Mouse (Mus musculus): ENCODE results near the gene Tmem246. TPM values are rescaled to one million over a fixed set of nuclear protein-coding genes. Genes with fewer than 3 reads are reported as not detected.

Tmem246 gene
- polyA plus RNA-seq, 1 experiment from 2014 or later: 27.0 TPM

DNA sequence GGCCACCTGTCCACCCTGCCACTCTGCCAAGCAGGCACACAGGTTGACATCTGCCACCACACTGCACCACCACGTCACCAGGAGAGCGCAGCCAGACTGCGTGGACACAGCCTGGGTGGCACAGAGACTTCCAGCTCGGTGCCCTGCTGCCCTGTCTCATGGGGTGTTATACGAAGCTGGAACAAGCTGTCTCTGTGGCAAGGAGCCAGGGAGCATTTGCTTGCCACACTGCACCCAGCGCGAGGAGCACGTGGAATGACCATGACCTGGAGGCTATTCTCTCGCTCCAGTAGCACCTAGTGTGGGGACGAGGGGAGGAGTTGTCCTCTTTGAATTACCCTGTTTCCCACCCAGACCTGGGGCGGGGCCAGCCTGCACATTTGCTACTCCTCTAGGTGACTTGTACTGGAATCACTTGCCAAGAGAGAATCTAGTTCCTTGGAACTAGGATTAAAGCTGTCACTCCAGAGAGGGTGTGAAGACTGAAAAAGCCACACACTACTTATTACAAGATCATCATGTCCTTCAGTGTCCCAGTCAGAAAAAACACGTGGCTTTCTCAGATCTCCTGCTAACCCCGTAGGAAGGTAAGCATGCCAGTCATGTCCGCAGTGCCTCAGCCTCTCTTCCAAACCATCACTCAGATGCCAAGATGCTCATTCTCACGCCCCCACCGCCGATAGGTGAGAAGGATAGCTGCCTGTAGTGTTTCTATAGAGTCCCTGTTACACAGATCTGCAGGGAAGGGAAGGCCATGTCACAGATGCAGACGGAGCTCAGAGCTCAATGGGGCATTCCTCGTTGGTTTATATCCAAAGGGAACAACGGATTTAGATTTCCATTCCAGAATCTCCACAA, 37.5 kb downstream of the Tmem246 start:
- Histone ChIP-seq H3K27me3 (no peaks in the 10 kb centered on the region), H3K4me2 (peak overlapping the region; percentile 7), H3K9ac (no peak overlapping the region), H3K27ac (no peak overlapping the region), H3K36me3 (ENCODE audit: poor library complexity, severe bottlenecking) (no peaks in the 10 kb centered on the region), H3K4me3 (no peak overlapping the region), H3K4me1 (peaks cover 4% of the 10 kb centered on the region; the same call in 1 of the 2 replicates), H3K9me3 (replicated peaks) (no peaks in the 10 kb centered on the region)
- 66% methylated on average over 20 of the region's 20 CpGs for WGBS
- ATAC-seq: peak; percentile 96

DNA sequence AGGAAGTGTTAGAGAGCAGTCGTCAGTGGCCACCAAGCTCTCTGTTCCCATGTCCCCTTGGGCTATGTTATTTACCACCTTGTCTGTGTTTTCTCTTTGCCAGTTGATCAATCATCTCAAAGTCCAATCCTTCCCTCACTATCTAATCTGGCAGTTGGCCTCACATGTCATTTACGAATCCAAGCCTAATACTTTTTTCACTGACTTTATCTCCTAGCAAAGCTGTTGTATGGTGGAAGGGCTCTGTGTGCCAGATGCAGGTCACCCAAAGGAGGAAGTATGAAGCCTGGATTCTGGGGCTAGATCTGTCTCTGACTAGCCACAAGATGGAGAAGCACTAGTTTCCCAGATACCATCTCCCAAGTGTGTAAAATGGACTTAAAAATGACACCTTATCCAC, 39.5 kb downstream of the Tmem246 start:
- Histone ChIP-seq H3K4me3 (no peak overlapping the region), H3K27ac (no peak overlapping the region), H3K27me3 (no peaks in the 10 kb centered on the region), H3K4me1 (peaks cover 4% of the 10 kb centered on the region; the same call in 1 of the 2 replicates), H3K9me3 (replicated peaks) (no peaks in the 10 kb centered on the region), H3K9ac (no peak overlapping the region), H3K36me3 (ENCODE audit: poor library complexity, severe bottlenecking) (no peaks in the 10 kb centered on the region), H3K4me2 (no peak overlapping the region)
- no peak for ATAC-seq
- WGBS: 88% methylated on average over 2 of the region's 2 CpGs

DNA sequence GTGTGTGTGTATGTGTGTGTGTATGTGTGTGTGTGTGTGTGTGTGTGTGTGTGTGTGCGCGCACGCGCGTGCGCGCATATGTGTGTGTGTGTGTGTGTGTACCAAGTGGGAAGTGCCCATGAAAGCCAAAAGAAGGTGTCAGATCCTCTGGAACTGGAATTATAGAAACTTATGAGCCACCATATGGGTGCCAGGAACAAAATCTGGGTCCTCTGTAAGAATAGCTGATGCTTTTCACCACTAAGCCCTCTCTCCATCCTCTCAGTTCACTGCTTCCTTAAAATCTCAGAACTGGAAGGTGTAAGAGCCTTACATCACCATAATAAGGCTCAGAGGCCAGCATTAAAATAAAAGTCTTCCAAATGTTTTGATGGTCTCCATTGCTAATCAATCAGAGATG, 40.3 kb downstream of the Tmem246 start:
- Histone ChIP-seq H3K36me3 (ENCODE audit: poor library complexity, severe bottlenecking) (no peaks in the 10 kb centered on the region), H3K9me3 (replicated peaks) (no peaks in the 10 kb centered on the region), H3K9ac (no peak overlapping the region), H3K4me1 (peaks cover 4% of the 10 kb centered on the region; the same call in 1 of the 2 replicates), H3K4me2 (no peak overlapping the region), H3K27ac (no peak overlapping the region), H3K4me3 (no peak overlapping the region), H3K27me3 (no peaks in the 10 kb centered on the region)
- WGBS: 85% methylated on average over 7 of the region's 7 CpGs
- no peak for ATAC-seq

DNA sequence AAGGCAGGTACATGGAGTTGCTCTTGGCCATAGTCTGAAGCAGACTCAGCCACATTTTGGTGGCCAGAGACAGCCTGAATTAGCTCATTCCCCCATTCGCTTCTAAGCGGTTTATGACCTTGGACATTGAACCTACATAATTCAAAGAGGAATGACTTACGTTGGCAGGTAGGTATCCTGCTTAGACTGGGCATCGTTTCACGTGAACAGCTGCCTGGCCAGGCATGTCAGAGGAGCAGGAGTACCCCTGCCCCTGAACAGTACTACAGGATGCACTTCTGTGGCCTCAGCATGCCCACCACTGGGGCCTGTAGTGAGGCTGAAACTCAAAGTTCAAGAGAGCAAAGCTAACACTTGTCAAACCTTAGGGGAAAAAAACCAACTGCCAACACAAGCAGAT, 44.3 kb downstream of the Tmem246 start:
- H3K36me3 ChIP-seq (ENCODE audit: poor library complexity, severe bottlenecking): no peaks in the 10 kb centered on the region
- H3K4me2 ChIP-seq: no peak overlapping the region
- no peaks in the 10 kb centered on the region for H3K4me1 ChIP-seq
- no peak overlapping the region for H3K9ac ChIP-seq
- H3K4me3 ChIP-seq: no peak overlapping the region
- WGBS: 88% methylated on average over 5 of the region's 5 CpGs
- H3K27ac ChIP-seq: no peak overlapping the region
- no peak for ATAC-seq
- H3K27me3 ChIP-seq: no peaks in the 10 kb centered on the region
- no peaks in the 10 kb centered on the region for H3K9me3 ChIP-seq (replicated peaks)

DNA sequence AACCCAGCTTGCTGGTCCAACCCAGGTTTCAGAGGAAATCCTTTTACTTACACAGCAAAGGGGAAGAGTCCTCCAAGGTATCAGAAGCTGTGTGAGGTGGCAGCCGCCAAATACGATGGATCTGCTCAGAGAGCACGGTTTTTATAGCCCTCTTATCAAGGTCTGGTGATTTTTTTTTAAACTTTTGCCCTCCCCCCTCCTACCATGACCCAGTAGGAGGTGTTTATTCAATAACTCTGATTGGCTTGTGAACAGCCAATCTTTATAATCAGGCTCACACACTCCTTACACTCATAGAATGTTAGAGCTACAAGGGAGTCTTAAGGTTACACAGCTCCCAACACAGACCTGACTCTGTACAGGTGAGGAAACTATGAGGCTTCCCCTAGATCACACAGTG, 48.3 kb downstream of the Tmem246 start, which contains the start of gene Aldob:
Gene Aldob, minus strand, starts transcription at position 164 of the 400 bp plus-strand sequence.
- Histone ChIP-seq H3K9me3 (replicated peaks) (no peaks in the 10 kb centered on the region), H3K9ac (no peak within 1 kb of the TSS), H3K4me1 (no peaks in the 10 kb centered on the region), H3K27me3 (no peaks in the 10 kb centered on the region), H3K4me2 (no peak within 1 kb of the TSS), H3K36me3 (ENCODE audit: poor library complexity, severe bottlenecking) (no peaks in the 10 kb centered on the region), H3K27ac (no peak within 1 kb of the TSS), H3K4me3 (no peak within 1 kb of the TSS)
- WGBS: 75% methylated on average over 3 of the region's 3 CpGs
- ATAC-seq: no peak

DNA sequence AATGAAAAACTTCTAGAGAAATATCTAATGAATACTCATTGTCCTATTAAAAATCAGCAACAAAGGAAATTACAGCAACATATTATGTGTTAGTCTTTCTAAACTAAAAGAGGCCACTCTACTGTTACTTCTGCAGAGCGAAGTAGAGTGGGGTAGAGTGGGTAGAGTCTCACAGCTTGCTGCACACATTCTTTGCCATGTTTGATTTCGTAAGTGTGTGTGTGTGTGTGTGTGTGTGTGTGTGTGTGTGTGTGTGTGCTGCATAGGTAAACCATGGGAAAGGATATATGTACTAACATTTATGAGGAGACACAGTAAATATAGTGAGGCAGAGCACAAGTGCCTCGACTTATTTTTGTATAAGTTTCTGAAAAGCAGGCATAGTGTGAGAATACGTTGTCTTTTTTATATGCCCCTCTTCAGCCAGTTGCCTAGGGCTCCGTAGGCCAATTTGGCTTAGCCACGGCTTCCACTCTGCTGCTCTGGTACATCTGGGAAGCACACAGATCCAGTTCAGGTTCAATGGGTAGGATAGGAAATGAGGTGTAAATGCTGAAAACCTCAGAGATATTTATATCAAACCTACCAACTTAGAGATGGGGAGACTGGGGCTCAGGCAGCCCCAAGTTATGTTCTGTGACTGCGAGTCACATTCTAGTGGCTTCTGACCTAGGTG, 50.0 kb downstream of the Tmem246 start:
- Histone ChIP-seq H3K4me2 (no peak overlapping the region), H3K4me1 (no peaks in the 10 kb centered on the region), H3K27ac (no peak overlapping the region), H3K36me3 (ENCODE audit: poor library complexity, severe bottlenecking) (no peaks in the 10 kb centered on the region), H3K4me3 (no peak overlapping the region), H3K9me3 (replicated peaks) (no peaks in the 10 kb centered on the region), H3K9ac (no peak overlapping the region), H3K27me3 (no peaks in the 10 kb centered on the region)
- no peak for ATAC-seq
- WGBS: 81% methylated on average over 7 of the region's 7 CpGs

DNA sequence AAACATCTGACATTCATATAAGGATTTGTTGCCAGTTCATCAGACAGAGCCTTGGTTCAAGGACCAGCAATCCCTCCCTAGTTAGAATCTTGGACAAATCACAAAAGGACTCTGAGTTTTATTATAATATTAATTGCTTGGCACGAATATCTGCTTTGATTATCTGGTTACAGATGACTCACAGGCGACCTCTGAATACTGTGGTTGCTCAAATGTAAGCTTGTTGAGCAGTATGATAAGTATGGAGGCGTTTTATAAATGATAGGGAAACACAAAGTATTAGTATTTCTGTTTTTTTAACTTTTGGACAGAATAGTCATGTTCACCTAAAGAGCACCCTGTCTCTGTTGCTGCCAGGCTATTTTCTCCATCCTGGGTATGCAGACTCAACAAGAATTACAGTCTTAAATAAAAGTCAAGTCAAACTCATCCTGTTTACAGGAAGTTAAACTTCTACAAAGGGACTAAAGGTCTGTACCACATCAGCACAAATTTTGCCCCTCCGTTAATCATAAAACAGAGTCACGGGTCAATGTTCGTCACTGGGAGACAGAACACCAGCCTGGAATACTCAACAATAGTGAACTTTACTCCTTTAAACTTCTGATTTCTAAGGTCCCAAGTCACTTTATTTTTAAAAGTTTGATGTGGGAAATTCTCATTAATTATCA, 50.7 kb downstream of the Tmem246 start:
- Histone ChIP-seq H3K4me1 (no peaks in the 10 kb centered on the region), H3K27ac (no peak overlapping the region), H3K4me2 (no peak overlapping the region), H3K36me3 (ENCODE audit: poor library complexity, severe bottlenecking) (no peaks in the 10 kb centered on the region), H3K4me3 (no peak overlapping the region), H3K9me3 (replicated peaks) (no peaks in the 10 kb centered on the region), H3K9ac (no peak overlapping the region), H3K27me3 (no peaks in the 10 kb centered on the region)
- ATAC-seq: no peak
- 74% methylated on average over 6 of the region's 6 CpGs for WGBS

DNA sequence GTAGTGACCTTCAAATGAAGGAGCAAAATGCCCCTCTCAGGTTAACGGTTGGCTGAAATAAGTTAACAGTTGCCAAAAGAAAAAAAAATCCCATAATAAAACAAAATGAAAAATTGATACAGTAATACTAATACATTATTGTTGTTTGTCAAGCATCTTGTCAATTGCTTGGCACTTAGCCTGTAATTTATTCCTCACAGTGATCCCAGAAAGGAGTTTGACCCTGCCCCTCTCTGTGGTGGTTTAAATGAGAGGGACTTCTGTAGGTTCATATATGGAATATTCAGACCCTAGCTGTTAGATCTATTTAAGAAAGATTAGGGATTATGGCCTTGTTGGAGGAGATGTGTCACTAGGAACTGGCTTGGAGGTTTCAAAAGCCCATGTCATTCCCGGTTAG, 51.6 kb downstream of the Tmem246 start:
- H3K27me3 ChIP-seq: no peaks in the 10 kb centered on the region
- H3K4me2 ChIP-seq: no peak overlapping the region
- H3K4me3 ChIP-seq: no peak overlapping the region
- no peaks in the 10 kb centered on the region for H3K36me3 ChIP-seq (ENCODE audit: poor library complexity, severe bottlenecking)
- no peak overlapping the region for H3K27ac ChIP-seq
- ATAC-seq: no peak
- H3K9me3 ChIP-seq (replicated peaks): no peaks in the 10 kb centered on the region
- H3K9ac ChIP-seq: no peak overlapping the region
- 92% methylated on average over 2 of the region's 2 CpGs for WGBS
- no peaks in the 10 kb centered on the region for H3K4me1 ChIP-seq

DNA sequence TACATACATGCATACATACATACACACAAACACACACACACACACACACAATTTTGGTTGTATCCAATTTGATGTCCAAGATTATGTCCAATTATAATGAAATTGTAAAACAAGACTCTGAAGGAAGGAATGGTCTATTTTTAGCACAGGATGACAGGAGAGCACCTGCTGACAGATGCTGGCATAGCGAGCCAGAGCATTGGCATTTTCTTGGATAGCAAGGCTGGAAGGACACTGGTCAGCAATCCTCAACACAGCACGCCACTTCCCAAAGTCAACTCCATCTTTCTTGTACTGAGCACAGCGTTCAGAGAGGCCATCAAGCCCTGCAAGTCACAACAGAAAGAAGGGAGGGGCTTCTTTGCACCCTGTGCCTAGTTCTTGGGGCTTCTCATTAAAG, 56.7 kb downstream of the Tmem246 start:
- 79% methylated on average over 3 of the region's 3 CpGs for WGBS
- H3K9ac ChIP-seq: no peak overlapping the region
- H3K4me2 ChIP-seq: no peak overlapping the region
- H3K9me3 ChIP-seq (replicated peaks): no peaks in the 10 kb centered on the region
- H3K27me3 ChIP-seq: no peaks in the 10 kb centered on the region
- no peaks in the 10 kb centered on the region for H3K4me1 ChIP-seq
- ATAC-seq: no peak
- no peaks in the 10 kb centered on the region for H3K36me3 ChIP-seq (ENCODE audit: poor library complexity, severe bottlenecking)
- H3K4me3 ChIP-seq: no peak overlapping the region
- no peak overlapping the region for H3K27ac ChIP-seq

DNA sequence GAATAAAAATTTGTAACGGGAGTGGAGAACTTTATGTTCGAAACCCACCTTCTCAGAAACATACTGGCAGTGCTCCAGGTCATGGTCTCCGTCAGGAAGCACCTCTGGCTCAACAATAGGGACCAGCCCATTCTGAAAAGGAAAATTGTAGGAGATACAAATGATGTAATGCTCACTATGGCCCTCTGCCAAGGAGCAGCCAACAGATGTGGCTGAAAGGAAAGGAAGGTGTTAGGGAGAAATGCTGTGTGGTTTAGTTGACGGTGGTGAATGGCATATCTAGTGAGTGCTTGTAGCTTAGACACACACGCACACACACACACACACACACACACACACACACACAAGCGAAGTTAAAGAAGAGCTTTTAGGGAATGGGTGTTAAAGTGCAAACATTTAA, 58.0 kb downstream of the Tmem246 start:
- 61% methylated on average over 6 of the region's 6 CpGs for WGBS

DNA sequence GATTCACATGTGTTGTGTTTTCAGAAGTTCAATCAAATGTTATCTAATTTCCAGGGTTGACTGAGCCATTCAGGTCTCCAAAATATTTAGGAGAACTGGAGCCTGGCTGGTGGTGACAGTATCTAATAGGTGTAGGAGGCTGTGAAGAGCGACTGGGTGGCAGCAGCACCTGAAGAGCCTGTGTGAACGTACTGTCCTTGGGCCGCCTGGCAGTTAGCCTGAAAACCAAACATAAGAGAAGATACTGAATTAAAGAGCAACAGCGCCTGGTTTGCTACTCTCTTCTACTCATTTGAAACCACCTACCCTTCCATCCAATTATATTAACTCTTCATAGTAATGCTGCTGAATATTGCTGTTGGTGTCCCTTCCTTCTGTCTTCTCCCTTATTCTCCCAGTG, 61.0 kb downstream of the Tmem246 start:
- no peak overlapping the region for H3K4me2 ChIP-seq
- no peak overlapping the region for H3K9ac ChIP-seq
- H3K9me3 ChIP-seq (replicated peaks): no peaks in the 10 kb centered on the region
- ATAC-seq: no peak
- WGBS: 89% methylated on average over 4 of the region's 4 CpGs
- H3K36me3 ChIP-seq (ENCODE audit: poor library complexity, severe bottlenecking): peaks cover 9% of the 10 kb centered on the region
- H3K4me3 ChIP-seq: no peak overlapping the region
- no peaks in the 10 kb centered on the region for H3K27me3 ChIP-seq
- H3K27ac ChIP-seq: no peak overlapping the region
- no peaks in the 10 kb centered on the region for H3K4me1 ChIP-seq

More for the DNA sequence above, 58.0 kb downstream of the Tmem246 start:
- Histone ChIP-seq H3K9me3 (replicated peaks) (no peaks in the 10 kb centered on the region), H3K9ac (no peak overlapping the region), H3K27ac (no peak overlapping the region), H3K36me3 (ENCODE audit: poor library complexity, severe bottlenecking) (no peaks in the 10 kb centered on the region), H3K4me1 (no peaks in the 10 kb centered on the region), H3K27me3 (no peaks in the 10 kb centered on the region), H3K4me2 (no peak overlapping the region), H3K4me3 (no peak overlapping the region)
- no peak for ATAC-seq

DNA sequence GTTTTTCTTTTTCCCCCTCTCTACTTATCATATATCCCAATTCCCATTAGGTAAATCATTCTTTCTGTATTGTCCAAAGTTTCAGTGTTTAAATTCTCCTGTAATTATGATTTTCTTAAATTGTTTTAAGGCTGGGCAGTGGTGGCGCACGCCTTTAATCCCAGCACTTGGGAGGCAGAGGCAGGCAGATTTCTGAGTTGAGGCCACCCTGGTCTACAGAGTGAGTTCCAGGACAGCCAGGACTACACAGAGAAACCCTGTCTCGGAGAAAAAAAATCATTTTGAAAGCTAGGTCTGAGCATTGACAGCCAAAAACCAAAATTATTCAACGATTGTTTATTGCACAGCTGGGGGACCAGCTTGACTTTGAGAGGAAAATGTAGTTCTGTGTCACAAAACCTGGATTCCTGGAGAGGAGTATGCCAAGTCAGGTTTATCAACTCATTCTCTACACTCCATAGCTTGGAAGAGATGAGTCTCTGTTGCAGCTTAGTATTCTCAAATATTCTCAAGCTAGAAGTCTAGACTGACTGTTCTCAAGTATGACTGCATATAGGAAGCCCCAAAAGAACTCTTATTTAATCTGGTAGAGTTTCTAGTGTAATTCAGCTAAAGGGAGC, 61.9 kb downstream of the Tmem246 start:
- no peak overlapping the region for H3K27ac ChIP-seq
- H3K9me3 ChIP-seq (replicated peaks): no peaks in the 10 kb centered on the region
- ATAC-seq: no peak
- H3K9ac ChIP-seq: no peak overlapping the region
- peaks cover 12% of the 10 kb centered on the region for H3K36me3 ChIP-seq (ENCODE audit: poor library complexity, severe bottlenecking)
- H3K4me2 ChIP-seq: no peak overlapping the region
- 90% methylated on average over 4 of the region's 4 CpGs for WGBS
- no peaks in the 10 kb centered on the region for H3K27me3 ChIP-seq
- no peak overlapping the region for H3K4me3 ChIP-seq
- H3K4me1 ChIP-seq: no peaks in the 10 kb centered on the region
